Mouse (Mus musculus) CH12.LX (cell line): ENCODE measurements around the gene Agap3. TPM values are rescaled to one million over a fixed set of nuclear protein-coding genes. Genes with fewer than 3 reads are reported as not detected.

ENCODE experiments used
- DNase-seq: peaks from one replicate; pipeline ENCODE4 v3.0.0-alpha.2; 2013; ENCODE audit errors: extremely low read depth
- H3K27ac ChIP-seq: 2 replicates; pipeline ENCODE4 v1.5.1; 2012; ENCODE audit warnings: low read depth, mild to moderate bottlenecking, control low read depth, moderate library complexity; ENCODE audit not compliant: insufficient read depth
- H3K27me3 ChIP-seq: replicated peaks from 2 replicates; pipeline ENCODE3; 2012; ENCODE audit warnings: inconsistent platforms
- H3K36me3 ChIP-seq, 2 experiments: replicated peaks in 1 of 2; 2 replicates each; pipeline versions ENCODE3 to v1.6.1; 2012; ENCODE audit warnings: inconsistent platforms in 1 of 2, low read length in 1 of 2, mild to moderate bottlenecking in 1 of 2, mixed read lengths in 1 of 2, moderate library complexity in 1 of 2; ENCODE audit not compliant: control insufficient read depth in 1 of 2, insufficient read depth in 1 of 2
- H3K4me1 ChIP-seq, 2 experiments: 2 replicates each; pipeline ENCODE4 v1.6.1; 2012; ENCODE audit warnings: inconsistent platforms in 1 of 2, moderate library complexity in 1 of 2; ENCODE audit not compliant: insufficient read depth in 2 of 2, control insufficient read depth in 1 of 2
- H3K4me2 ChIP-seq: 2 replicates; pipeline ENCODE4 v1.6.1; 2012; ENCODE audit warnings: low read depth, mild to moderate bottlenecking, control low read depth; ENCODE audit not compliant: poor library complexity, insufficient read depth, severe bottlenecking
- H3K4me3 ChIP-seq, 3 experiments: fragments of 150-350 bp in 1 of 3; sonication (generic) in 1 of 3; replicated peaks in 1 of 3; 2 replicates each; pipeline versions ENCODE3 to v1.5.1; 2011 to 2012; ENCODE audit warnings: low read depth in 2 of 3, low read length in 2 of 3, mild to moderate bottlenecking in 2 of 3, moderate library complexity in 2 of 3, control low read depth in 1 of 3, improper control_type of control experiment in 1 of 3, inconsistent platforms in 1 of 3, mixed read lengths in 1 of 3; ENCODE audit not compliant: poor library complexity in 1 of 3
- H3K79me2 ChIP-seq: replicated peaks from 2 replicates; pipeline ENCODE4 v1.6.1; 2012; ENCODE audit warnings: mild to moderate bottlenecking, moderate library complexity; ENCODE audit not compliant: control insufficient read depth, poor library complexity, insufficient read depth, severe bottlenecking; ENCODE audit errors: extremely low read depth
- H3K9ac ChIP-seq: 2 replicates; pipeline ENCODE4 v1.6.1; 2012; ENCODE audit warnings: low read depth, mild to moderate bottlenecking, control low read depth, moderate library complexity; ENCODE audit not compliant: insufficient read depth
- H3K9me3 ChIP-seq: replicated peaks from 2 replicates; pipeline ENCODE3; 2012; ENCODE audit warnings: low read length, inconsistent platforms, mixed read lengths
- CHD1 ChIP-seq: IDR thresholded peaks from 2 replicates; pipeline ENCODE4 v1.6.1; 2012; ENCODE audit warnings: low read depth, low read length, improper control_type of control experiment, inconsistent platforms
- E2F4 ChIP-seq: IDR thresholded peaks from 2 replicates; pipeline ENCODE4 v1.6.1; 2011; ENCODE audit warnings: low read depth, low read length, improper control_type of control experiment; ENCODE audit not compliant: insufficient replicate concordance
- EP300 ChIP-seq: IDR thresholded peaks from 2 replicates; pipeline ENCODE4 v1.6.1; 2011; ENCODE audit warnings: low read length, improper control_type of control experiment
- HCFC1 ChIP-seq: IDR thresholded peaks from 2 replicates; pipeline ENCODE4 v1.6.1; 2012; ENCODE audit warnings: low read depth, mild to moderate bottlenecking, inconsistent platforms, low read length, improper control_type of control experiment
- IRF4 ChIP-seq: IDR thresholded peaks from 2 replicates; pipeline ENCODE4 v1.6.1; 2014; ENCODE audit warnings: low read depth, mild to moderate bottlenecking, inconsistent platforms, low read length, improper control_type of control experiment
- KAT2A ChIP-seq: IDR thresholded peaks from 2 replicates; pipeline ENCODE4 v1.6.1; 2012; ENCODE audit warnings: low read length, improper control_type of control experiment, inconsistent platforms; ENCODE audit not compliant: insufficient replicate concordance
- MAX ChIP-seq: IDR thresholded peaks from 2 replicates; pipeline ENCODE4 v1.6.1; 2011; ENCODE audit warnings: low read length, improper control_type of control experiment
- MAZ ChIP-seq: IDR thresholded peaks from 2 replicates; pipeline ENCODE4 v1.6.1; 2012; ENCODE audit warnings: low read depth, mild to moderate bottlenecking, inconsistent platforms, low read length, improper control_type of control experiment, moderate library complexity
- MXI1 ChIP-seq: IDR thresholded peaks from 2 replicates; pipeline ENCODE4 v1.6.1; 2011; ENCODE audit warnings: mild to moderate bottlenecking, low read depth, low read length, improper control_type of control experiment
- MYC ChIP-seq: IDR thresholded peaks from 2 replicates; pipeline ENCODE4 v1.6.1; 2011; ENCODE audit warnings: low read depth, mild to moderate bottlenecking, improper control_type of control experiment, low read length
- NELFE ChIP-seq: IDR thresholded peaks from 2 replicates; pipeline ENCODE4 v1.6.1; 2011; ENCODE audit warnings: low read depth, low read length, improper control_type of control experiment
- NRF1 ChIP-seq: IDR thresholded peaks from 2 replicates; pipeline ENCODE4 v1.6.1; 2014; ENCODE audit warnings: low read depth, mild to moderate bottlenecking, inconsistent platforms, low read length, improper control_type of control experiment, moderate library complexity
- PAX5 ChIP-seq: IDR thresholded peaks from 2 replicates; pipeline ENCODE4 v1.6.1; 2012; ENCODE audit warnings: low read length, inconsistent platforms, mixed read lengths
- POLR2A ChIP-seq: IDR thresholded peaks from 2 replicates; pipeline ENCODE4 v1.6.1; 2011; ENCODE audit warnings: low read depth, mild to moderate bottlenecking, improper control_type of control experiment, low read length
- SIN3A ChIP-seq: IDR thresholded peaks from 2 replicates; pipeline ENCODE4 v1.6.1; 2012; ENCODE audit warnings: low read length, improper control_type of control experiment, inconsistent platforms
- TBP ChIP-seq: conservative IDR thresholded peaks from 2 replicates; pipeline ENCODE4 v1.6.1; 2011; ENCODE audit warnings: low read depth, low read length, improper control_type of control experiment
- TCF12 ChIP-seq: IDR thresholded peaks from 2 replicates; pipeline ENCODE4 v1.6.1; 2014; ENCODE audit warnings: low read depth, mild to moderate bottlenecking, inconsistent platforms, low read length, improper control_type of control experiment
- UBTF ChIP-seq: IDR thresholded peaks from 2 replicates; pipeline ENCODE4 v1.6.1; 2012; ENCODE audit warnings: low read depth, mild to moderate bottlenecking, inconsistent platforms, low read length, improper control_type of control experiment, moderate library complexity
- USF1 ChIP-seq: IDR thresholded peaks from 2 replicates; pipeline ENCODE4 v1.6.1; 2014; ENCODE audit warnings: low read depth, mild to moderate bottlenecking, inconsistent platforms, low read length, improper control_type of control experiment
- ZC3H11A ChIP-seq: IDR thresholded peaks from 2 replicates; pipeline ENCODE4 v1.6.1; 2012; ENCODE audit warnings: low read depth, mild to moderate bottlenecking, inconsistent platforms, low read length, improper control_type of control experiment
- ZMIZ1 ChIP-seq: IDR thresholded peaks from 2 replicates; pipeline ENCODE4 v1.6.1; 2012; ENCODE audit warnings: low read depth, mild to moderate bottlenecking, inconsistent platforms, low read length, improper control_type of control experiment
- ZNF384 ChIP-seq: IDR thresholded peaks from 2 replicates; pipeline ENCODE4 v1.6.1; 2012; ENCODE audit warnings: low read depth, low read length, improper control_type of control experiment, inconsistent platforms
- dilution Hi-C: fragments of 300-500 bp; cut with MboI; formaldehyde crosslinking; loops from 2 replicates; pipeline ENCODE4 v1.14.3; 2020; ENCODE audit warnings: low sequenced_read_pairs; ENCODE audit not compliant: extremely low pct_unique_long_range_greater_than_20kb, extremely low pct_ligation_motif_present
- in situ Hi-C: fragments of 300-500 bp; cut with MboI; formaldehyde crosslinking; loops from 3 replicates; pipeline ENCODE4 v1.14.3; 2019; ENCODE audit warnings: low sequenced_read_pairs, low pct_ligation_motif_present, low pct_unique_long_range_greater_than_20kb, mixed read lengths
- polyA plus RNA-seq: library from polyadenylated mRNA; unstranded; fragments of >175 nt; gene quantifications from 2 replicates; pipeline ENCODE4 v1.2.1, GENCODE M21; 2012; ENCODE audit warnings: low read depth; ENCODE audit not compliant: insufficient read length
- total RNA-seq, 2 experiments: library from RNA; depleted of rRNA; stranded (reverse); fragments of 300-350 nt in 1 of 2; fragments of >200 nt in 1 of 2; gene quantifications; 2 replicates each; pipeline ENCODE4 v1.2.3; 2012 to 2014

Agap3 gene
- total and polyA plus RNA-seq, 3 experiments = 15.4 to 43.5 (median 38.0) TPM

GRCm38 (mm10) chr5:24542643-24543042 lies 90.7 kb downstream of the Agap3 start:
- H3K4me1 ChIP-seq = peaks cover 2 to 6% of the 10 kb centered on the region in 2 experiments
- H3K4me3 ChIP-seq = no peak overlapping the region
- H3K27me3 ChIP-seq = peaks cover 52% of the 10 kb centered on the region
- TF ChIP-seq ZMIZ1 = no peak
- TF ChIP-seq TBP = 0 out of 2 replicates have a peak, but pooled peaks have one; percentile 27
- 0 out of 2 replicates have a peak, but pooled peaks have one; percentile 19 for TF ChIP-seq TCF12
- TF ChIP-seq HCFC1 = peak; percentile 66
- TF ChIP-seq, all 38 proteins: peak for 3
- Histone ChIP-seq H3K9me3 (no peaks in the 10 kb centered on the region), H3K36me3 (no peaks in the 10 kb centered on the region), H3K27ac (no peak overlapping the region), H3K79me2 (no peaks in the 10 kb centered on the region), H3K9ac (no peak overlapping the region), H3K4me2 (no peak overlapping the region)
- DNase-seq = peak; percentile 48
- in situ Hi-C loops = no loop called here
- dilution Hi-C loops = no loop called here

- H3K9ac ChIP-seq = no peak overlapping the region
- H3K27me3 ChIP-seq = peaks cover 69% of the 10 kb centered on the region
- H3K4me3 ChIP-seq = no peak overlapping the region
- DNase-seq = no peak
- peaks cover under 1% of the 10 kb centered on the region for H3K9me3 ChIP-seq
- no peaks in the 10 kb centered on the region for H3K36me3 ChIP-seq
- peak overlapping the region; percentile 19 for H3K4me2 ChIP-seq
- no peak overlapping the region for H3K27ac ChIP-seq
- no peak for TF ChIP-seq MYC
- no peak for TF ChIP-seq KAT2A
- no peak for TF ChIP-seq MAX
- no peak for TF ChIP-seq CHD1
- TF ChIP-seq NRF1 = 0 out of 2 replicates have a peak, but pooled peaks have one; percentile 21
- in situ Hi-C loops = no loop called here
- H3K4me1 ChIP-seq = peaks cover 3 to 5% of the 10 kb centered on the region in 2 experiments; a peak in 2 of 4 replicates
- H3K79me2 ChIP-seq = no peaks in the 10 kb centered on the region
- dilution Hi-C loops = no loop called here
These were observed 98.8 kb downstream of the Agap3 start for GRCm38 (mm10) chr5:24550598-24551316.

GRCm38 (mm10) chr5:24551317-24551688 lies 99.3 kb downstream of the Agap3 start:
- Histone ChIP-seq H3K27ac (no peak overlapping the region), H3K27me3 (peaks cover 64% of the 10 kb centered on the region), H3K9ac (no peak overlapping the region), H3K36me3 (no peaks in the 10 kb centered on the region), H3K9me3 (peaks cover 3% of the 10 kb centered on the region), H3K4me2 (peak overlapping the region; percentile 19), H3K4me1 (peaks cover 3 to 10% of the 10 kb centered on the region in 2 experiments; a peak in 2 of 4 replicates), H3K79me2 (no peaks in the 10 kb centered on the region), H3K4me3 (no peak overlapping the region)
- dilution Hi-C loops = no loop called here
- no peak for DNase-seq
- TF ChIP-seq E2F4 = no peak
- TF ChIP-seq EP300 = no peak
- no peak for TF ChIP-seq MAZ
- TF ChIP-seq PAX5 = no peak
- TF ChIP-seq MXI1 = no peak
- no peak for TF ChIP-seq KAT2A
- no peak for TF ChIP-seq ZC3H11A
- TF ChIP-seq IRF4 = no peak
- no peak for TF ChIP-seq USF1
- no peak for TF ChIP-seq POLR2A
- TF ChIP-seq MYC = no peak
- no peak for TF ChIP-seq SIN3A
- TF ChIP-seq NRF1 = no peak
- TF ChIP-seq UBTF = no peak
- no peak for TF ChIP-seq ZNF384
- no peak for TF ChIP-seq NELFE
- in situ Hi-C loops = no loop called here
